Mouse (Mus musculus) cortical plate, adult 2 months (tissue): Measurements from ENCODE around the gene Bcr.

Experiments
- CTCF ChIP-seq: fragments of 200-500 bp; IDR thresholded peaks from 2 replicates; pipeline ENCODE4 v1.5.1; 2011; ENCODE audit warnings: mild to moderate bottlenecking, control low read depth, low read length; ENCODE audit not compliant: insufficient read depth; ENCODE audit errors: extremely low read depth
- POLR2A ChIP-seq: fragments of 200-500 bp; IDR thresholded peaks from 2 replicates; pipeline ENCODE4 v1.6.1; 2011; ENCODE audit warnings: mild to moderate bottlenecking, low read length, control low read depth; ENCODE audit not compliant: insufficient read depth; ENCODE audit errors: extremely low read depth

DNA sequence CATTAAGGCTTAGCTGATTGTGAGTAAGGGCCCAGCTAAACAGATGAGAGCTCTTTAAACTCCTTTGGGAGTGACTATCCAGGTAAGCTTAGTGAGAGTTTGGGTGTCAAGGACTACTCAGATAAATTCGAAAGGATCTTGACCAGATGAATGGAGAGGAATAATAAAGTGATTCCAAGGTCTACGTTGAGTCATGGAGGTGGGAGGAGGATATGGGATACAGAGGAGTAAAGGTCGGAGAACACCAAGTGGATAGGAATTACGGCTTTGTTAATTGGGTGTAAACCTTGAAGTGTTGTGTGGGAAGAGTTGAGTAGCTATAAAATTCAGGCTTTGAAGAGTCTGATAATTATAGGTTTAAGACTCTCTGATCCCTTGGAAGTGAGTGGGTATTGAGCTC is 145.8 kb downstream of the Bcr start:
- no peak for TF ChIP-seq CTCF
- TF ChIP-seq POLR2A = no peak
